Mouse (Mus musculus): ENCODE results near the gene Cpa5. TPM values are rescaled to one million over a fixed set of nuclear protein-coding genes. Genes with fewer than 3 reads are reported as not detected.

Cpa5 gene
- polyA plus RNA-seq, 1 experiment from 2014 or later = 0.74 TPM

GRCm38 (mm10) chr6:30673764-30674561 lies 63.2 kb downstream of the Cpa5 start:
- peak overlapping the region in 1 of 2 experiments; percentile 2; a peak in 2 of 4 replicates for H3K4me3 ChIP-seq (ENCODE audit: control insufficient read depth in 1 of 2, insufficient read depth in 1 of 2, low read depth in 1 of 2, low read length in 2 of 2)
- peak overlapping the region; percentile 78 to 87 for H3K27ac ChIP-seq (replicated peaks in 1 of 2; ENCODE audit: control insufficient read depth in 1 of 2, insufficient read depth in 1 of 2, low read depth in 2 of 2, low read length in 2 of 2)
- ATAC-seq (ENCODE audit: insufficient number of reproducible peaks, insufficient read depth, low FRiP score, low read depth) = peak; percentile 61; the same call in 1 of the 2 replicates
- 15% methylated on average over 14 of the region's 14 CpGs for WGBS
- H3K9ac ChIP-seq (ENCODE audit: low read length) = peak overlapping the region; percentile 39
- no peaks in the 10 kb centered on the region for H3K27me3 ChIP-seq (ENCODE audit: control insufficient read depth, insufficient read depth, low read length)
- H3K4me2 ChIP-seq (ENCODE audit: low read length) = peak overlapping the region; percentile 45
- peaks cover 15 to 38% of the 10 kb centered on the region in 2 experiments for H3K4me1 ChIP-seq (ENCODE audit: control insufficient read depth in 2 of 2, insufficient read depth in 2 of 2, low read length in 2 of 2)
- H3K9me3 ChIP-seq (ENCODE audit: control insufficient read depth, low read length) = no peaks in the 10 kb centered on the region
- no peaks in the 10 kb centered on the region for H3K36me3 ChIP-seq (ENCODE audit: control insufficient read depth, insufficient read depth, low read length)

GRCm38 (mm10) chr6:30674714-30675280 lies 64.0 kb downstream of the Cpa5 start:
- no peaks in the 10 kb centered on the region for H3K36me3 ChIP-seq (ENCODE audit: control insufficient read depth, insufficient read depth, low read length)
- H3K27ac ChIP-seq (replicated peaks in 1 of 2; ENCODE audit: control insufficient read depth in 1 of 2, insufficient read depth in 1 of 2, low read depth in 2 of 2, low read length in 2 of 2) = peak overlapping the region; percentile 47 to 87
- no peaks in the 10 kb centered on the region for H3K9me3 ChIP-seq (ENCODE audit: control insufficient read depth, low read length)
- WGBS = 63% methylated on average over 9 of the region's 9 CpGs
- no peaks in the 10 kb centered on the region for H3K27me3 ChIP-seq (ENCODE audit: control insufficient read depth, insufficient read depth, low read length)
- H3K4me3 ChIP-seq (ENCODE audit: control insufficient read depth in 1 of 2, insufficient read depth in 1 of 2, low read depth in 1 of 2, low read length in 2 of 2) = no peak overlapping the region
- peaks cover 19 to 43% of the 10 kb centered on the region in 2 experiments for H3K4me1 ChIP-seq (ENCODE audit: control insufficient read depth in 2 of 2, insufficient read depth in 2 of 2, low read length in 2 of 2)
- peak overlapping the region; percentile 45 for H3K4me2 ChIP-seq (ENCODE audit: low read length)
- peak overlapping the region; percentile 62 for H3K9ac ChIP-seq (ENCODE audit: low read length)
- 0 out of 2 replicates have a peak, but pooled peaks have one; percentile 54 for ATAC-seq (ENCODE audit: insufficient number of reproducible peaks, insufficient read depth, low FRiP score, low read depth)

DNA sequence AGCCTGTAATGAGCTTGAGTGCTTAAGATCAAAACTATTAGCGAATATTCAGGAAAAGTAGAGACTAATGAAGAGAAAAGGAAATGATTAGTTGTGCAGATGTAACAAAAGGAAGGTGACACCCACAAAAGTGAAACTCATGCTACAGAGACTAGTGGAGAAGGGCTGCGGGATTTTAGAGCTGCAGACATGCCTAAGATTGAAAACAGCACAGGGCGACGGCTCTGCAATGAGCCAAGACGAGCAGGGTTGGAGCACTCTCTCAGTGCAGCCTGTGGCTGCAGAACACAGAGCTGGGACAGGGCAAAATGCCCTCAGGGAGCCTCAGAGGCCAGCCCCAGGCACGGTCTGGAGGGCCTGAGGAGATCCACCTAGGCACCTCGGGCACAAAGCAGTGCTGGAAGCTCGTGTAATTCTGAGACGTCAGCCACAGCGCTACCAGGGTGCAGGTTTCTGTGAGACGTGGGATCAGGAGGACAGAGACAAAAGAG lies 64.5 kb downstream of the Cpa5 start:
- H3K9ac ChIP-seq (ENCODE audit: low read length) = peak overlapping the region; percentile 62; the same call in 1 of the 2 replicates
- H3K27ac ChIP-seq (replicated peaks in 1 of 2; ENCODE audit: control insufficient read depth in 1 of 2, insufficient read depth in 1 of 2, low read depth in 2 of 2, low read length in 2 of 2) = peak overlapping the region; percentile 84 to 87
- H3K4me3 ChIP-seq (ENCODE audit: control insufficient read depth in 1 of 2, insufficient read depth in 1 of 2, low read depth in 1 of 2, low read length in 2 of 2) = peak overlapping the region in 1 of 2 experiments; percentile 1; a peak in 1 of 4 replicates
- peak overlapping the region; percentile 45 for H3K4me2 ChIP-seq (ENCODE audit: low read length)
- no peaks in the 10 kb centered on the region for H3K36me3 ChIP-seq (ENCODE audit: control insufficient read depth, insufficient read depth, low read length)
- 20% methylated on average over 11 of the region's 11 CpGs for WGBS
- ATAC-seq (ENCODE audit: insufficient number of reproducible peaks, insufficient read depth, low FRiP score, low read depth) = peak; percentile 74
- no peaks in the 10 kb centered on the region for H3K27me3 ChIP-seq (ENCODE audit: control insufficient read depth, insufficient read depth, low read length)
- H3K9me3 ChIP-seq (ENCODE audit: control insufficient read depth, low read length) = no peaks in the 10 kb centered on the region
- H3K4me1 ChIP-seq (ENCODE audit: control insufficient read depth in 2 of 2, insufficient read depth in 2 of 2, low read length in 2 of 2) = peaks cover 19 to 43% of the 10 kb centered on the region in 2 experiments

DNA sequence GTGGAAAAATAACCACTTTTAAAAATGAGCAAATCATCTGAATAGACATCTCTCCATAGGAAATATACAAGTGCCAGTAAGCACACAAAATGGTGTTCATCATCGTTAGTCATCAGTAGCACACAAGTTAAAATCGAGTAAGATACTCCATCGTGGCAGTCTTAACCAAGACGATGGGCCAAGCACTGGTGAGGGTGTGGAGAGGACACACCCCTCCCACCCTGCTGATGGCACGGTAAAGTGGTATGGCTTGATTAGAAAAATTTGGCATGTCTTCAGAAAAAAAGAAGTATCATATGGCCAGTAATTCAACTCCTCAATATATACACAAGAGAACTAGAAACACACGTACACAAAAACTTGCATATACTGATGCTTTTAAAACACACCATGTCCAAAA lies 65.7 kb downstream of the Cpa5 start:
- no peak overlapping the region for H3K9ac ChIP-seq (ENCODE audit: low read length)
- no peaks in the 10 kb centered on the region for H3K36me3 ChIP-seq (ENCODE audit: control insufficient read depth, insufficient read depth, low read length)
- H3K4me2 ChIP-seq (ENCODE audit: low read length) = no peak overlapping the region
- no peak overlapping the region for H3K27ac ChIP-seq (replicated peaks in 1 of 2; ENCODE audit: control insufficient read depth in 1 of 2, insufficient read depth in 1 of 2, low read depth in 2 of 2, low read length in 2 of 2)
- H3K4me1 ChIP-seq (ENCODE audit: control insufficient read depth in 2 of 2, insufficient read depth in 2 of 2, low read length in 2 of 2) = peaks cover 19 to 43% of the 10 kb centered on the region in 2 experiments
- ATAC-seq (ENCODE audit: insufficient number of reproducible peaks, insufficient read depth, low FRiP score, low read depth) = no peak
- H3K27me3 ChIP-seq (ENCODE audit: control insufficient read depth, insufficient read depth, low read length) = no peaks in the 10 kb centered on the region
- WGBS = 85% methylated on average over 6 of the region's 6 CpGs
- H3K4me3 ChIP-seq (ENCODE audit: control insufficient read depth in 1 of 2, insufficient read depth in 1 of 2, low read depth in 1 of 2, low read length in 2 of 2) = no peak overlapping the region
- H3K9me3 ChIP-seq (ENCODE audit: control insufficient read depth, low read length) = no peaks in the 10 kb centered on the region

DNA sequence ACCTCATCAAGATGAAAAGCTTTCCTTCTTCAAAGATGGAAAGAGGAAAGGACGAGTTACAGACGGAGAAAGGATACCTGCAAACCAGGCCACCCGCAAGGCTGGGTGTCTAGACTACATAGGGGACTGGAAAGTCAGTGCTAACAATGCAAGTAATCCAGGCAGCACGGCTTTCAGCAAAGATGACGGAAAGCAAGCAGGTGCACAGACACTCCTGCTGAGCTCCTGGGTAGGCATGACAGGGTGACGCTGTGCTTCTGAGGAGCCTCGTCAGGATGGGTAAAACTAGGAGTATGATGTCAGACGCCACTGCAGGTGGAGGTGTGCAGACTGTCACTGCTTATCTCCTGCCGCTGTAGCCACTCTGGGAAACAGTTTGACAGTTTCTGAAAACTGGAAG lies 66.8 kb downstream of the Cpa5 start:
- Histone ChIP-seq H3K4me2 (ENCODE audit: low read length) (no peak overlapping the region), H3K27me3 (ENCODE audit: control insufficient read depth, insufficient read depth, low read length) (no peaks in the 10 kb centered on the region), H3K27ac (replicated peaks in 1 of 2; ENCODE audit: control insufficient read depth in 1 of 2, insufficient read depth in 1 of 2, low read depth in 2 of 2, low read length in 2 of 2) (no peak overlapping the region)

DNA sequence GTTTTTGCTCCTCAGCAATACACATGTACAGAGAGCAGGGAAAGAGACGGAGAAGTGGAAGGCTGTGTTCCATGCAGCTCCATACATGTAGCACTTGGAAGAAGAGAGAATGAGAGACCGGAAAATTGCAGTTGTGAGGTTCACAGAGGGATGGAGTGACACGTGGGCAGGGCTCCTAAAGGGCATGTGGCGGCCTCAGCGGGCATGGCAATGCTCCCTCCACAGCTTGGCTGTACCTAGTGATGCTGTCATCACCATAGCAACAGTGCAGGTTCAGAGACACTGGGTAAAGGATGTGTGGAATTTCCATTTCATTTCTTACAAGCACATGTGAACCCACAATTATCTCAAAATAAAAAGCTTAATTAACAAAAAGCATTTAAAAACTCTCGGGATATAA lies 67.7 kb downstream of the Cpa5 start:
- Histone ChIP-seq H3K27ac (replicated peaks in 1 of 2; ENCODE audit: control insufficient read depth in 1 of 2, insufficient read depth in 1 of 2, low read depth in 2 of 2, low read length in 2 of 2) (no peak overlapping the region), H3K9ac (ENCODE audit: low read length) (no peak overlapping the region), H3K36me3 (ENCODE audit: control insufficient read depth, insufficient read depth, low read length) (no peaks in the 10 kb centered on the region), H3K4me2 (ENCODE audit: low read length) (no peak overlapping the region), H3K4me1 (ENCODE audit: control insufficient read depth in 2 of 2, insufficient read depth in 2 of 2, low read length in 2 of 2) (peaks cover 18 to 29% of the 10 kb centered on the region in 2 experiments), H3K27me3 (ENCODE audit: control insufficient read depth, insufficient read depth, low read length) (no peaks in the 10 kb centered on the region), H3K4me3 (ENCODE audit: control insufficient read depth in 1 of 2, insufficient read depth in 1 of 2, low read depth in 1 of 2, low read length in 2 of 2) (no peak overlapping the region), H3K9me3 (ENCODE audit: control insufficient read depth, low read length) (no peaks in the 10 kb centered on the region)
- ATAC-seq (ENCODE audit: insufficient number of reproducible peaks, insufficient read depth, low FRiP score, low read depth) = no peak
- 82% methylated on average over 6 of the region's 6 CpGs for WGBS

More for the DNA sequence above, 66.8 kb downstream of the Cpa5 start:
- WGBS = 59% methylated on average over 9 of the region's 9 CpGs
- H3K9ac ChIP-seq (ENCODE audit: low read length) = no peak overlapping the region
- H3K36me3 ChIP-seq (ENCODE audit: control insufficient read depth, insufficient read depth, low read length) = no peaks in the 10 kb centered on the region
- no peak for ATAC-seq (ENCODE audit: insufficient number of reproducible peaks, insufficient read depth, low FRiP score, low read depth)
- no peak overlapping the region for H3K4me3 ChIP-seq (ENCODE audit: control insufficient read depth in 1 of 2, insufficient read depth in 1 of 2, low read depth in 1 of 2, low read length in 2 of 2)
- peaks cover 19 to 37% of the 10 kb centered on the region in 2 experiments for H3K4me1 ChIP-seq (ENCODE audit: control insufficient read depth in 2 of 2, insufficient read depth in 2 of 2, low read length in 2 of 2)
- H3K9me3 ChIP-seq (ENCODE audit: control insufficient read depth, low read length) = no peaks in the 10 kb centered on the region

- no peak for ATAC-seq (ENCODE audit: insufficient number of reproducible peaks, insufficient read depth, low FRiP score, low read depth)
- 43% methylated on average over 5 of the region's 5 CpGs for WGBS
- peaks cover 12 to 19% of the 10 kb centered on the region in 2 experiments for H3K4me1 ChIP-seq (ENCODE audit: control insufficient read depth in 2 of 2, insufficient read depth in 2 of 2, low read length in 2 of 2)
- H3K9ac ChIP-seq (ENCODE audit: low read length) = no peak overlapping the region
- no peak overlapping the region for H3K4me3 ChIP-seq (ENCODE audit: control insufficient read depth in 1 of 2, insufficient read depth in 1 of 2, low read depth in 1 of 2, low read length in 2 of 2)
- no peaks in the 10 kb centered on the region for H3K27me3 ChIP-seq (ENCODE audit: control insufficient read depth, insufficient read depth, low read length)
- H3K27ac ChIP-seq (replicated peaks in 1 of 2; ENCODE audit: control insufficient read depth in 1 of 2, insufficient read depth in 1 of 2, low read depth in 2 of 2, low read length in 2 of 2) = no peak overlapping the region
- H3K4me2 ChIP-seq (ENCODE audit: low read length) = no peak overlapping the region
- H3K9me3 ChIP-seq (ENCODE audit: control insufficient read depth, low read length) = no peaks in the 10 kb centered on the region
- no peaks in the 10 kb centered on the region for H3K36me3 ChIP-seq (ENCODE audit: control insufficient read depth, insufficient read depth, low read length)
Measured at GRCm38 (mm10) chr6:30679567-30679966, 68.8 kb downstream of the Cpa5 start.
